In genomic region chr8:70776496-70777444, GRCm38 (mm10) we compare ENCODE assay signal across 7 mouse cellular contexts. TPM values are rescaled to one million over a fixed set of nuclear protein-coding genes. Genes with fewer than 3 reads are reported as not detected.
DNase-seq lines count a peak whose midpoint lies in the region; ATAC-seq and TF ChIP-seq lines count a peak whose summit lies in the region.

TSS of gene Pik3r2 (minus strand) at chr8:70776713.

- no peaks in the 10 kb centered on the region for H3K27me3 ChIP-seq in embryonic facial prominence, embryonic 12.5 days
- no peaks in the 10 kb centered on the region for H3K27me3 ChIP-seq in kidney, adult 2 months (replicated peaks; ENCODE audit: control insufficient read depth, insufficient read depth, low read length)
- H3K27me3 ChIP-seq in limb, embryonic 12.5 days: no peaks in the 10 kb centered on the region
- no peaks in the 10 kb centered on the region for H3K27me3 ChIP-seq in midbrain, embryonic 15.5 days (replicated peaks)
- no peaks in the 10 kb centered on the region for H3K27me3 ChIP-seq in spleen, adult 2 months (ENCODE audit: control insufficient read depth, insufficient read depth, low read length)

- peak; percentile 36 for TF ChIP-seq POLR2A in kidney, adult 2 months (IDR thresholded peaks at IDR 0.05; ENCODE audit: low read depth, low read length)
- peak; percentile 53; the same call in 1 of the 2 replicates for TF ChIP-seq POLR2A in spleen, adult 2 months (IDR thresholded peaks at IDR 0.05; ENCODE audit: low read depth, low read length)

- TF ChIP-seq CTCF in kidney, adult 2 months (conservative IDR thresholded peaks at IDR 0.05; ENCODE audit: insufficient read depth, insufficient read length, low read depth, low read length): no peak; the same call in 1 of the 2 replicates
- no peak for TF ChIP-seq CTCF in spleen, adult 2 months (IDR thresholded peaks at IDR 0.05; ENCODE audit: extremely low read depth, insufficient read depth, insufficient read length, insufficient replicate concordance)

- peak; percentile 99 for DNase-seq in adrenal gland, postnatal 25 days
- peak; percentile 98 to 99 for DNase-seq in heart, adult 18-20 months
- DNase-seq in kidney, adult 2 months: peak; percentile 98
- peak; percentile 92 to 96 for DNase-seq in spleen, adult 2 months (ENCODE audit: low read depth in 1 of 2, low spot score in 2 of 2)

- peak within 1 kb of the TSS; percentile 88 for H3K4me2 ChIP-seq in embryonic facial prominence, embryonic 12.5 days (replicated peaks)
- H3K4me2 ChIP-seq in limb, embryonic 12.5 days: peak within 1 kb of the TSS; percentile 87
- peak within 1 kb of the TSS; percentile 87 for H3K4me2 ChIP-seq in midbrain, embryonic 15.5 days

- peaks cover 40% of the 10 kb centered on the region for H3K4me1 ChIP-seq in embryonic facial prominence, embryonic 12.5 days
- peaks cover 20% of the 10 kb centered on the region; the same call in 1 of the 2 replicates for H3K4me1 ChIP-seq in kidney, adult 2 months (ENCODE audit: control insufficient read depth, insufficient read depth, low read length)
- peaks cover 43% of the 10 kb centered on the region for H3K4me1 ChIP-seq in limb, embryonic 12.5 days (replicated peaks)
- peaks cover 48% of the 10 kb centered on the region for H3K4me1 ChIP-seq in midbrain, embryonic 15.5 days
- H3K4me1 ChIP-seq in spleen, adult 2 months (ENCODE audit: control insufficient read depth, insufficient read depth, insufficient read length): peaks cover 12% of the 10 kb centered on the region

- peak within 1 kb of the TSS; percentile 87 for H3K9ac ChIP-seq in embryonic facial prominence, embryonic 12.5 days
- peak within 1 kb of the TSS; percentile 96 for H3K9ac ChIP-seq in limb, embryonic 12.5 days (replicated peaks)
- peak within 1 kb of the TSS; percentile 99 for H3K9ac ChIP-seq in midbrain, embryonic 15.5 days

- WGBS in embryonic facial prominence, embryonic 12.5 days: under 1% methylated on average over 94 of the region's 94 CpGs
- WGBS in kidney, adult 2 months: under 1% methylated on average over 93 of the region's 94 CpGs
- under 1% methylated on average over 94 of the region's 94 CpGs for WGBS in limb, embryonic 12.5 days
- WGBS in midbrain, embryonic 15.5 days: under 1% methylated on average over 94 of the region's 94 CpGs
- under 1% methylated on average over 93 of the region's 94 CpGs for WGBS in spleen, adult 2 months

- ATAC-seq in embryonic facial prominence, embryonic 12.5 days (ENCODE audit: insufficient number of reproducible peaks, insufficient read depth, low FRiP score, low TSS enrichment): peak; percentile 86
- peak; percentile 88 for ATAC-seq in limb, embryonic 12.5 days (ENCODE audit: insufficient number of reproducible peaks, insufficient read depth, low FRiP score, low TSS enrichment, low read depth)
- ATAC-seq in midbrain, embryonic 15.5 days (replicated peaks): peak; percentile 95

- peak within 1 kb of the TSS; percentile 59 for H3K4me3 ChIP-seq in embryonic facial prominence, embryonic 12.5 days
- peak within 1 kb of the TSS; percentile 85 for H3K4me3 ChIP-seq in kidney, adult 2 months (ENCODE audit: insufficient read depth, low read depth, low read length)
- peak within 1 kb of the TSS; percentile 84 for H3K4me3 ChIP-seq in limb, embryonic 12.5 days (replicated peaks)
- peak within 1 kb of the TSS; percentile 90 for H3K4me3 ChIP-seq in midbrain, embryonic 15.5 days
- H3K4me3 ChIP-seq in spleen, adult 2 months (ENCODE audit: extremely low read depth, insufficient read depth, insufficient read length): peak within 1 kb of the TSS; percentile 62

- H3K36me3 ChIP-seq in embryonic facial prominence, embryonic 12.5 days: peaks cover 64% of the 10 kb centered on the region
- peaks cover 3% of the 10 kb centered on the region; the same call in 1 of the 2 replicates for H3K36me3 ChIP-seq in kidney, adult 2 months (ENCODE audit: control insufficient read depth, insufficient read depth, low read length)
- peaks cover 73% of the 10 kb centered on the region for H3K36me3 ChIP-seq in limb, embryonic 12.5 days
- peaks cover 26% of the 10 kb centered on the region for H3K36me3 ChIP-seq in midbrain, embryonic 15.5 days (replicated peaks)
- H3K36me3 ChIP-seq in spleen, adult 2 months (ENCODE audit: control insufficient read depth, insufficient read depth, low read length): peaks cover 29% of the 10 kb centered on the region

- no peaks in the 10 kb centered on the region for H3K9me3 ChIP-seq in embryonic facial prominence, embryonic 12.5 days
- no peaks in the 10 kb centered on the region for H3K9me3 ChIP-seq in limb, embryonic 12.5 days
- no peaks in the 10 kb centered on the region for H3K9me3 ChIP-seq in midbrain, embryonic 15.5 days

- H3K27ac ChIP-seq in embryonic facial prominence, embryonic 12.5 days: peak within 1 kb of the TSS; percentile 96
- peak within 1 kb of the TSS; percentile 93 for H3K27ac ChIP-seq in kidney, adult 2 months (ENCODE audit: insufficient read depth, low read depth, low read length)
- peak within 1 kb of the TSS; percentile 97 for H3K27ac ChIP-seq in limb, embryonic 12.5 days
- H3K27ac ChIP-seq in midbrain, embryonic 15.5 days: peak within 1 kb of the TSS; percentile 98
- peak within 1 kb of the TSS; percentile 94 for H3K27ac ChIP-seq in spleen, adult 2 months (ENCODE audit: insufficient read depth, low read length)

RNA-seq across cellular contexts. Expression of gene Pik3r2, which starts in this region (rescaled TPM):
- 50.2 and 62.1 TPM in 2 replicates for total RNA-seq in adrenal gland, postnatal 25 days (2021)
- 76.8 and 78.0 TPM in 2 replicates for polyA plus RNA-seq in embryonic facial prominence, embryonic 12.5 days (2016; fragmentation: Nextera tagmentation; extraction: Ambion mirVana)
- 10 to 100 TPM; 19.7 to 21.4 TPM for total RNA-seq in heart, adult 18-20 months (2021)
- polyA plus RNA-seq in kidney, adult 2 months (2012; rRNA removed): 60.5 and 94.7 TPM in 2 replicates
- polyA plus RNA-seq in limb, embryonic 12.5 days (2016; fragmentation: Nextera tagmentation; extraction: Ambion mirVana): 80.2 and 80.6 TPM in 2 replicates
- 113 TPM in 2 replicates for polyA plus RNA-seq in midbrain, embryonic 15.5 days (2015; fragmentation: Nextera tagmentation; extraction: Ambion mirVana)
- 56.3 and 90.3 TPM in 2 replicates for polyA plus RNA-seq in spleen, adult 2 months (2012; rRNA removed)

Comparison
In these comparisons a context has a peak if more than half of its experiments do, and no peak if none do; other contexts are left out.
1. Peak in every context shown above with its lines: DNase-seq, ATAC-seq, H3K4me3 ChIP-seq and H3K27ac ChIP-seq.